Mouse (Mus musculus): ENCODE measurements at regions not wholly inside any gene's neighbourhood (a gene's known extent, or its start where the extent isn't known, plus 50 kb on each side); places are given as distances from the start of the nearest gene placed in this dataset.

- TF ChIP-seq POLR2A (IDR thresholded peaks at IDR 0.05; ENCODE audit: extremely low read depth, insufficient read depth, low read length) (no peak), CTCF (IDR thresholded peaks at IDR 0.05; ENCODE audit: low read depth, low read length) (no peak)
Observed at GRCm38 (mm10) chr10:102897368-102897767, 132.6 kb downstream of the Alx1 start.

Data from liver, adult 2 months (tissue).